ENCODE assay signal across 12 mouse cellular contexts in genomic region chr12:56674726-56675125, GRCm38 (mm10). TPM values are rescaled to one million over a fixed set of nuclear protein-coding genes. Genes with fewer than 3 reads are reported as not detected.
DNase-seq lines count a peak whose midpoint lies in the region; ATAC-seq and TF ChIP-seq lines count a peak whose summit lies in the region.
"Had no signal": no experiment of that assay in that cellular context is flagged by ENCODE, and none has a peak within 500 bp of the region (broad histone marks: within the 10 kb centered on the region; RNA-seq: fewer than 3 reads in every experiment).

No protein-coding gene starts in this region.

- peak; percentile 17; the same call in 1 of the 2 replicates for TF ChIP-seq CTCF in cerebellum, adult 2 months (IDR thresholded peaks at IDR 0.05; ENCODE audit: borderline replicate concordance, insufficient read depth, low read depth, low read length)
- peak; percentile 64 for TF ChIP-seq CTCF in kidney, postnatal 0 days (IDR thresholded peaks at IDR 0.05; ENCODE audit: low read depth)

- no peaks in the 10 kb centered on the region; the same call in 1 of the 2 replicates for H3K27me3 ChIP-seq in cerebellum, adult 2 months (ENCODE audit: control insufficient read depth, insufficient read depth, low read length)
- H3K27me3 ChIP-seq in kidney, postnatal 0 days (ENCODE audit: insufficient read depth, low read length), result 0 out of 2 replicates have a peak, but pooled peaks cover 3% of the 10 kb centered on the region
- peaks cover 37% of the 10 kb centered on the region for H3K27me3 ChIP-seq in kidney, embryonic 15.5 days

- no peak for DNase-seq in cerebellum, adult 2 months
- no peak for DNase-seq in cerebellum, postnatal 36 days
- DNase-seq in kidney, postnatal 0 days (ENCODE audit: low spot score), result no peak
- DNase-seq in 3T3-L1 (ENCODE audit: low read depth, low spot score) (peak; percentile 39), adipocyte (ENCODE audit: low spot score) (peak; percentile 5)
- no peak for DNase-seq in spleen, postnatal 10 days (ENCODE audit: low spot score in 2 of 2)

- no peak for ATAC-seq in kidney, postnatal 0 days (replicated peaks; ENCODE audit: low FRiP score, low read depth)
- ATAC-seq in kidney, embryonic 15.5 days (replicated peaks; ENCODE audit: low FRiP score), result no peak
- no peak for ATAC-seq in frontal cortex, adult (ENCODE audit: low TSS enrichment)
- ATAC-seq: forebrain, embryonic 15.5 days; midbrain, embryonic 16.5 days had no signal

- WGBS in cerebellum, adult 2 months, result 30% methylated on average over 3 of the region's 3 CpGs
- 41% methylated on average over 3 of the region's 3 CpGs for WGBS in kidney, postnatal 0 days
- WGBS in kidney, embryonic 15.5 days, result 36% methylated on average over 3 of the region's 3 CpGs

- no peak for TF ChIP-seq POLR2A in cerebellum, adult 2 months (IDR thresholded peaks at IDR 0.05; ENCODE audit: borderline replicate concordance, insufficient read depth, low read length)

- no peaks in the 10 kb centered on the region for H3K36me3 ChIP-seq in kidney, postnatal 0 days (ENCODE audit: insufficient read depth, low read length)
- no peaks in the 10 kb centered on the region for H3K36me3 ChIP-seq in kidney, embryonic 15.5 days
- H3K36me3 ChIP-seq: forebrain, embryonic 15.5 days; heart, embryonic 13.5 days; limb, embryonic 13.5 days had no signal

- no peak overlapping the region for H3K4me2 ChIP-seq in kidney, postnatal 0 days (ENCODE audit: low read length)
- no peak overlapping the region for H3K4me2 ChIP-seq in kidney, embryonic 15.5 days
- H3K4me2 ChIP-seq: forebrain, embryonic 15.5 days; heart, embryonic 13.5 days; limb, embryonic 13.5 days had no signal

- H3K27ac ChIP-seq in cerebellum, adult 2 months (ENCODE audit: insufficient read depth, low read length), result no peak overlapping the region
- H3K27ac ChIP-seq in kidney, postnatal 0 days, result no peak overlapping the region
- H3K27ac ChIP-seq in kidney, embryonic 15.5 days, result no peak overlapping the region
- H3K27ac ChIP-seq: forebrain, embryonic 15.5 days; heart, embryonic 13.5 days; limb, embryonic 13.5 days had no signal

- no peak overlapping the region for H3K4me3 ChIP-seq in cerebellum, adult 2 months (replicated peaks; ENCODE audit: insufficient read depth, low read depth, low read length)
- no peak overlapping the region for H3K4me3 ChIP-seq in kidney, postnatal 0 days (replicated peaks; ENCODE audit: low read depth, low read length)
- H3K4me3 ChIP-seq in kidney, embryonic 15.5 days (replicated peaks), result no peak overlapping the region
- H3K4me3 ChIP-seq: forebrain, embryonic 15.5 days; heart, embryonic 13.5 days; limb, embryonic 13.5 days had no signal

- H3K4me1 ChIP-seq in cerebellum, adult 2 months (ENCODE audit: control insufficient read depth, insufficient read depth, low read length), result no peaks in the 10 kb centered on the region
- H3K4me1 ChIP-seq in kidney, postnatal 0 days (replicated peaks; ENCODE audit: insufficient read depth, low read length), result no peaks in the 10 kb centered on the region
- no peaks in the 10 kb centered on the region for H3K4me1 ChIP-seq in kidney, embryonic 15.5 days
- H3K4me1 ChIP-seq: forebrain, embryonic 15.5 days; heart, embryonic 13.5 days had no signal

- H3K9me3 ChIP-seq in kidney, postnatal 0 days (replicated peaks; ENCODE audit: low read length), result no peaks in the 10 kb centered on the region
- H3K9me3 ChIP-seq in kidney, embryonic 15.5 days (replicated peaks), result no peaks in the 10 kb centered on the region
- H3K9me3 ChIP-seq: forebrain, embryonic 15.5 days; heart, embryonic 13.5 days; limb, embryonic 13.5 days had no signal

- no peak overlapping the region for H3K9ac ChIP-seq in kidney, postnatal 0 days (ENCODE audit: low read depth, low read length)
- no peak overlapping the region for H3K9ac ChIP-seq in kidney, embryonic 15.5 days
- H3K9ac ChIP-seq: forebrain, embryonic 15.5 days; heart, embryonic 13.5 days; limb, embryonic 13.5 days had no signal

RNA-seq across cellular contexts. Expression of gene Pax9, which starts 16.8 kb away (rescaled TPM):
- not detected in 2 replicates for polyA plus RNA-seq in cerebellum, adult 2 months (2012; rRNA removed)
- 0.04 and 0.10 TPM in 2 replicates for polyA plus RNA-seq in kidney, postnatal 0 days (2015; fragmentation: Nextera tagmentation; extraction: Ambion mirVana)
- polyA plus RNA-seq in kidney, embryonic 15.5 days (2015; fragmentation: Nextera tagmentation; extraction: Ambion mirVana), result 0.13 and 0.14 TPM in 2 replicates
- polyA plus RNA-seq: forebrain, embryonic 15.5 days; midbrain, embryonic 16.5 days had no signal

Comparison
In these comparisons a context has a peak if more than half of its experiments do, and no peak if none do; other contexts are left out.
1. DNase-seq: peak in 3T3-L1 (single experiment) and adipocyte (single experiment); none in cerebellum, adult 2 months (0 of 2), cerebellum, postnatal 36 days (0 of 2), kidney, postnatal 0 days (single experiment) and spleen, postnatal 10 days (0 of 2).